Mouse (Mus musculus) brain, embryonic 14.5 days (tissue): Measurements from ENCODE around the gene Mslnl.

Experiments used
- CTCF ChIP-seq: fragments of 200-500 bp; IDR thresholded peaks from 2 replicates; pipeline ENCODE4 v1.5.1; 2012; ENCODE audit warnings: inconsistent platforms, mild to moderate bottlenecking, moderate library complexity, borderline replicate concordance; ENCODE audit not compliant: insufficient read depth, insufficient read length; ENCODE audit errors: extremely low read depth
- POLR2A ChIP-seq: fragments of 200-500 bp; IDR thresholded peaks from 2 replicates; pipeline ENCODE4 v1.6.1; 2012; ENCODE audit warnings: mild to moderate bottlenecking, inconsistent platforms, borderline replicate concordance; ENCODE audit not compliant: poor library complexity, insufficient read depth, insufficient read length, severe bottlenecking; ENCODE audit errors: extremely low read depth

DNA sequence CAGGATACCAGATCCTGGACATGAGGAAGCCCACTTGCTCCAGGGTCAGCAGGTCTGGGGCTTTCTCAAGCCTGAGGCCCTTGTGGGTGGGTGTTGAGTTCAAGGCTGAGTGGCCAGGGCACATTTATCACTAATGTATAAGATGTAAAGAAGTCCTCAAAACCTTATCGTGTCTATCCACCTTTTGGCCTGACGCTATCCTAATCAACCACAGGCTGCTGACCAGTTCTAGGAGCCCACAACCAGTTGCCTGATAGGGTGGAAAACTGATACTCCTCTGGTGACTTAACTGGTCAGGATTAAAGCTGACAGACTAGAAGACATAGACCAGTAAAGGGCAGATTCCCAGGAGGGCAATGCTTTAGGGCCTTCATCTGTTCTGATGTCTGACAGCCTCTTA is 25.8 kb upstream of the Mslnl start:
- TF ChIP-seq POLR2A (no peak), CTCF (no peak)
